Mouse (Mus musculus) right cerebral cortex, postnatal 36 days (tissue): ENCODE measurements around the gene Gmpr2.

Source experiments
- DNase-seq, 2 experiments: peaks; one replicate each; pipeline ENCODE4 v3.0.0; 2022; ENCODE audit warnings: low spot score in 2 of 2, mixed read lengths in 1 of 2

Gene Gmpr2

DNA sequence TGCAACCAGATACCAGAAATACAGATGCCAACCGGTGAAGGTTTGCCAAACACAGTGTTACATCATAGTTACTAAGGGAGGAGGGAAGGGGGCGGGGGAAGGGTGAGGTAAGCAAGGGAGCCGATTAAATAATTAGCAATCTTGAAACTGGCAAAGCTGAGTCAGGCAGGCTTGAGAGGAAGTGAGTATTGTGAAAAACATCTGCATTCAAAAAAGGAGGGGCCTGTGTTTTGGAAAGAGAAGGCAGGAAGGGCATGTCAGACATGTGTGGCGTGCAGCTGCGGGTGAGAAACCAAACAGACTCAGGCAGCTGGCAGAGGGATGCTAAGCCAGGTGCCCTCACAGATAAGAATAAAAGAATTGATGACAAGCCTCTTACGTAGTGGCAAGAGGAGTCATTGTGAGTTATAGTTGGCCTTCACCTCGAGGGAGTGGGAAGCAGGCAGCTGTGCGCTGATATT is 52.7 kb downstream of the Gmpr2 start:
- no peak for DNase-seq

- DNase-seq = no peak
Observed at GRCm38 (mm10) chr14:55726261-55726660, 54.5 kb downstream of the Gmpr2 start.

DNA sequence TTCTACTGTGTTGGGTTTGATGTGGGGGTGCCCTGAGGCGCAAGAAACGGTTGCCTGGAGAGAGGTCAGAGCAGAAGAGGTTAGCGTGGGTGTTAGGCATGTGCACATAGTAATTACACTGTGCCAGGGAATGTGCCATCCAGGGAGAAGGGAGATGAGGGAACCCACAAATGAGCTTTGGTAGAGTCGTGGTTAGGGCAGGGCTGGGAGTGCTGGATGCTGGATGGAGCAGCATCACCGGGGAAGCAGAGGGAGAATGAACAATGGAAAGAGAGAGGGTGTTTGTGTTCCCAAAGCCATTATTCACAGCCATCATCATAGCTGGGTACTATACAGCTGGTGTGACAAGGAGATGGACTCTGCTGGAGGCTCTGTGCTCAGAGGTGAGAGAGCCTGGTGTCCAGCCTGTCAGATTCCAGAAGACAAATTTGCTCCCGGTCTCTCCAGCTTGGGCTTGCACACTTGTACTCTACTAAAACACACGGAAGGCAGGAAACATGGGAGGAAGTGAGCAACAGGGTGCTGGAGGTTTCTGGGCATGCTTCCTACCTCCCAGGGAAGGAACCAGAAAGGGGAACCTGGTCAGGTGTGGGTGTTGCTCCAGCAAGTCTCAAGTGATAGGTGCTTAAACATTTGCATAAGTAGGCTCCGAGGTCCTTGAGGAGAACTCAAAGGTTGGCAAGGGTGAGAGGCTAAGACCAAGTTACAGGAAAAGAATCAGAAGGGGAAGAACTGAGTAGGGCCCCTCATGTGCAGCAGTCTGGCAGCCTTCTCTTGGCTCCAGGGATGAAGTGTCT is 56.3 kb downstream of the Gmpr2 start:
- DNase-seq = no peak
